Mouse (Mus musculus): ENCODE results near the gene Cit. TPM values are rescaled to one million over a fixed set of nuclear protein-coding genes. Genes with fewer than 3 reads are reported as not detected.

Gene Cit
- polyA plus RNA-seq, 1 experiment: 14.1 TPM

- 98% methylated on average over 15 of the region's 15 CpGs for WGBS
- H3K4me3 ChIP-seq (ENCODE audit: control insufficient read depth, insufficient read depth, low read length): no peak overlapping the region
- no peak for DNase-seq
- H3K27ac ChIP-seq (ENCODE audit: control insufficient read depth, insufficient read depth, low read length): no peak overlapping the region
- no peaks in the 10 kb centered on the region for H3K4me1 ChIP-seq (replicated peaks; ENCODE audit: control insufficient read depth, insufficient read depth, low read length)
- no peak for TF ChIP-seq CTCF (IDR thresholded peaks at IDR 0.05; ENCODE audit: borderline replicate concordance, control insufficient read depth, extremely low read depth, insufficient read depth, low read length, poor library complexity)
- no peak for TF ChIP-seq POLR2A (IDR thresholded peaks at IDR 0.05; ENCODE audit: control insufficient read depth, extremely low read depth, insufficient read depth, low read length, poor library complexity)
- H3K36me3 ChIP-seq (ENCODE audit: control insufficient read depth, insufficient read depth, low read length): peaks cover 31% of the 10 kb centered on the region
- no peaks in the 10 kb centered on the region for H3K27me3 ChIP-seq (ENCODE audit: control insufficient read depth, insufficient read depth, low read length)
These were observed 102.7 kb downstream of the Cit start for GRCm38 (mm10) chr5:115947622-115948353.

GRCm38 (mm10) chr5:115950936-115951335 is 105.9 kb downstream of the Cit start:
- Histone ChIP-seq H3K27ac (ENCODE audit: control insufficient read depth, insufficient read depth, low read length) (no peak overlapping the region), H3K36me3 (ENCODE audit: control insufficient read depth, insufficient read depth, low read length) (peaks cover 19% of the 10 kb centered on the region), H3K27me3 (ENCODE audit: control insufficient read depth, insufficient read depth, low read length) (no peaks in the 10 kb centered on the region), H3K4me1 (replicated peaks; ENCODE audit: control insufficient read depth, insufficient read depth, low read length) (no peaks in the 10 kb centered on the region), H3K4me3 (ENCODE audit: control insufficient read depth, insufficient read depth, low read length) (no peak overlapping the region)
- WGBS: 93% methylated on average over 7 of the region's 7 CpGs
- TF ChIP-seq POLR2A (IDR thresholded peaks at IDR 0.05; ENCODE audit: control insufficient read depth, extremely low read depth, insufficient read depth, low read length, poor library complexity): no peak
- no peak; the same call in 1 of the 2 replicates for TF ChIP-seq CTCF (IDR thresholded peaks at IDR 0.05; ENCODE audit: borderline replicate concordance, control insufficient read depth, extremely low read depth, insufficient read depth, low read length, poor library complexity)
- no peak for DNase-seq

- no peaks in the 10 kb centered on the region for H3K27me3 ChIP-seq (ENCODE audit: control insufficient read depth, insufficient read depth, low read length)
- no peak overlapping the region for H3K27ac ChIP-seq (ENCODE audit: control insufficient read depth, insufficient read depth, low read length)
- TF ChIP-seq CTCF (IDR thresholded peaks at IDR 0.05; ENCODE audit: borderline replicate concordance, control insufficient read depth, extremely low read depth, insufficient read depth, low read length, poor library complexity) (no peak), POLR2A (IDR thresholded peaks at IDR 0.05; ENCODE audit: control insufficient read depth, extremely low read depth, insufficient read depth, low read length, poor library complexity) (no peak)
- H3K4me1 ChIP-seq (replicated peaks; ENCODE audit: control insufficient read depth, insufficient read depth, low read length): no peaks in the 10 kb centered on the region
- 97% methylated on average over 6 of the region's 6 CpGs for WGBS
- peaks cover 17% of the 10 kb centered on the region for H3K36me3 ChIP-seq (ENCODE audit: control insufficient read depth, insufficient read depth, low read length)
- H3K4me3 ChIP-seq (ENCODE audit: control insufficient read depth, insufficient read depth, low read length): no peak overlapping the region
- DNase-seq: peak; percentile 8
These were observed 108.1 kb downstream of the Cit start for GRCm38 (mm10) chr5:115953173-115953572.

GRCm38 (mm10) chr5:115954084-115954483 is 109.0 kb downstream of the Cit start:
- 94% methylated on average over 6 of the region's 6 CpGs for WGBS
- no peak overlapping the region for H3K4me3 ChIP-seq (ENCODE audit: control insufficient read depth, insufficient read depth, low read length)
- H3K27me3 ChIP-seq (ENCODE audit: control insufficient read depth, insufficient read depth, low read length): no peaks in the 10 kb centered on the region
- TF ChIP-seq CTCF (IDR thresholded peaks at IDR 0.05; ENCODE audit: borderline replicate concordance, control insufficient read depth, extremely low read depth, insufficient read depth, low read length, poor library complexity): no peak
- TF ChIP-seq POLR2A (IDR thresholded peaks at IDR 0.05; ENCODE audit: control insufficient read depth, extremely low read depth, insufficient read depth, low read length, poor library complexity): no peak
- H3K4me1 ChIP-seq (replicated peaks; ENCODE audit: control insufficient read depth, insufficient read depth, low read length): no peaks in the 10 kb centered on the region
- DNase-seq: no peak
- H3K36me3 ChIP-seq (ENCODE audit: control insufficient read depth, insufficient read depth, low read length): peaks cover 17% of the 10 kb centered on the region
- H3K27ac ChIP-seq (ENCODE audit: control insufficient read depth, insufficient read depth, low read length): no peak overlapping the region

GRCm38 (mm10) chr5:115954549-115954948 is 109.5 kb downstream of the Cit start:
- peaks cover 17% of the 10 kb centered on the region for H3K36me3 ChIP-seq (ENCODE audit: control insufficient read depth, insufficient read depth, low read length)
- H3K4me1 ChIP-seq (replicated peaks; ENCODE audit: control insufficient read depth, insufficient read depth, low read length): no peaks in the 10 kb centered on the region
- no peak overlapping the region for H3K4me3 ChIP-seq (ENCODE audit: control insufficient read depth, insufficient read depth, low read length)
- WGBS: 97% methylated on average over 14 of the region's 14 CpGs
- H3K27ac ChIP-seq (ENCODE audit: control insufficient read depth, insufficient read depth, low read length): no peak overlapping the region
- DNase-seq: no peak
- no peak for TF ChIP-seq CTCF (IDR thresholded peaks at IDR 0.05; ENCODE audit: borderline replicate concordance, control insufficient read depth, extremely low read depth, insufficient read depth, low read length, poor library complexity)
- no peak for TF ChIP-seq POLR2A (IDR thresholded peaks at IDR 0.05; ENCODE audit: control insufficient read depth, extremely low read depth, insufficient read depth, low read length, poor library complexity)
- no peaks in the 10 kb centered on the region for H3K27me3 ChIP-seq (ENCODE audit: control insufficient read depth, insufficient read depth, low read length)

- 96% methylated on average over 14 of the region's 14 CpGs for WGBS
- Histone ChIP-seq H3K36me3 (ENCODE audit: control insufficient read depth, insufficient read depth, low read length) (peaks cover 17% of the 10 kb centered on the region), H3K27ac (ENCODE audit: control insufficient read depth, insufficient read depth, low read length) (no peak overlapping the region), H3K4me1 (replicated peaks; ENCODE audit: control insufficient read depth, insufficient read depth, low read length) (no peaks in the 10 kb centered on the region), H3K27me3 (ENCODE audit: control insufficient read depth, insufficient read depth, low read length) (no peaks in the 10 kb centered on the region), H3K4me3 (ENCODE audit: control insufficient read depth, insufficient read depth, low read length) (no peak overlapping the region)
- no peak for DNase-seq
- TF ChIP-seq POLR2A (IDR thresholded peaks at IDR 0.05; ENCODE audit: control insufficient read depth, extremely low read depth, insufficient read depth, low read length, poor library complexity) (no peak), CTCF (IDR thresholded peaks at IDR 0.05; ENCODE audit: borderline replicate concordance, control insufficient read depth, extremely low read depth, insufficient read depth, low read length, poor library complexity) (no peak)
These were observed 110.1 kb downstream of the Cit start for GRCm38 (mm10) chr5:115955131-115955530.
